In genomic region chr12:74854263-74854662, GRCm38 (mm10) we compare ENCODE assay signal across 18 mouse cellular contexts.
"Had no signal": no experiment of that assay in that cellular context is flagged by ENCODE, and none has a peak within 500 bp of the region (broad histone marks: within the 10 kb centered on the region; RNA-seq: fewer than 3 reads in every experiment).

No protein-coding gene starts in this region.

- H3K36me3 ChIP-seq: liver, embryonic 15.5 days; lung, embryonic 15.5 days; midbrain, embryonic 13.5 days; midbrain, embryonic 15.5 days; neural tube, embryonic 13.5 days; neural tube, embryonic 15.5 days had no signal

- DNase-seq: liver, postnatal 0 days; lung, adult 2 months; lung, postnatal 14 days; lung, postnatal 36 days; retina, postnatal 1 day; right cerebral cortex, postnatal 14 days; right cerebral cortex, postnatal 4 days; spleen, adult 18-20 months; thymus, adult 18-20 months; thymus, postnatal 14 days; thymus, postnatal 36 days had no signal

- H3K4me3 ChIP-seq: liver, embryonic 15.5 days; lung, embryonic 15.5 days; megakaryocyte, embryonic 14.5 days; midbrain, embryonic 13.5 days; midbrain, embryonic 15.5 days; neural tube, embryonic 13.5 days; neural tube, embryonic 15.5 days had no signal

- H3K27me3 ChIP-seq: liver, embryonic 15.5 days; lung, embryonic 15.5 days; megakaryocyte, embryonic 14.5 days; midbrain, embryonic 13.5 days; midbrain, embryonic 15.5 days; neural tube, embryonic 13.5 days; neural tube, embryonic 15.5 days had no signal
